Mouse (Mus musculus): ENCODE measurements around the gene Susd1. TPM values are rescaled to one million over a fixed set of nuclear protein-coding genes. Genes with fewer than 3 reads are reported as not detected.

The Susd1 gene
- polyA plus RNA-seq (2016; fragmentation: Nextera tagmentation; extraction: Ambion mirVana) = 1.3 and 1.4 TPM in 2 replicates

- H3K27me3 ChIP-seq = peaks cover 42% of the 10 kb centered on the region
- H3K9me3 ChIP-seq (replicated peaks) = no peaks in the 10 kb centered on the region
- H3K4me2 ChIP-seq (replicated peaks) = peak within 1 kb of the TSS; percentile 100
- peak; percentile 88 for ATAC-seq (ENCODE audit: low FRiP score)
- H3K4me3 ChIP-seq = peak within 1 kb of the TSS; percentile 74
- under 1% methylated on average over 71 of the region's 75 CpGs for WGBS
- no peak within 1 kb of the TSS for H3K27ac ChIP-seq
- no peaks in the 10 kb centered on the region for H3K36me3 ChIP-seq
- H3K4me1 ChIP-seq = 0 out of 2 replicates have a peak, but pooled peaks cover 4% of the 10 kb centered on the region
- peak within 1 kb of the TSS; percentile 68 for H3K9ac ChIP-seq
Measured at GRCm38 (mm10) chr4:59437990-59438854, at the start of gene Susd1. TSS of gene Susd1 (minus strand) at chr4:59438633.

DNA sequence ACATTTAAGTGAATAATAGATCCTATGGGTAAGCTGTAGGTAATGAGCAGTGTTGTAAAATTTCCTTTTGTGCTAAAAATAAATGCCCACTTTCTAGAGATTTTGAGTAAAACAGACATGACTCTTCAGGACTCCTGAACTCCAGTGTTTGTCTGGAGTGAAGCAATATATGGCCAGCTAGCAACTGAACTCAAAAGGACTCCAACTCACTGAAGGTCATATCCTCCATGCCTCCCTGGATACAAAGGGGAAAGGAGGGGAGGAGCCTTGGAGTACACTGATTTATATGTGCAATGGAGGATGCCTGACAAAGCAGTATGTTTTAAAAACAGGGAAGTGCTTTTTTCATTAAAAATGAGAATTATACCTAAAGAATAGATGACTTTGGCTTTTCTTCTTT, 32.9 kb upstream of the Susd1 start:
- no peak for ATAC-seq (ENCODE audit: low FRiP score)
- no peak overlapping the region for H3K4me2 ChIP-seq (replicated peaks)
- no peak overlapping the region for H3K27ac ChIP-seq
- H3K36me3 ChIP-seq = no peaks in the 10 kb centered on the region; the same call in 1 of the 2 replicates
- no peak overlapping the region for H3K4me3 ChIP-seq
- no peaks in the 10 kb centered on the region for H3K9me3 ChIP-seq (replicated peaks)
- H3K27me3 ChIP-seq = no peaks in the 10 kb centered on the region
- H3K4me1 ChIP-seq = no peaks in the 10 kb centered on the region
- no peak overlapping the region for H3K9ac ChIP-seq

GRCm38 (mm10) chr4:59465449-59465848, 27.0 kb upstream of the Susd1 start:
- H3K4me2 ChIP-seq (replicated peaks) = no peak overlapping the region
- H3K4me1 ChIP-seq = no peaks in the 10 kb centered on the region
- no peaks in the 10 kb centered on the region for H3K9me3 ChIP-seq (replicated peaks)
- 87% methylated on average over 2 of the region's 2 CpGs for WGBS
- H3K9ac ChIP-seq = no peak overlapping the region
- no peak overlapping the region for H3K4me3 ChIP-seq
- no peaks in the 10 kb centered on the region for H3K27me3 ChIP-seq
- no peaks in the 10 kb centered on the region for H3K36me3 ChIP-seq
- ATAC-seq (ENCODE audit: low FRiP score) = no peak
- no peak overlapping the region for H3K27ac ChIP-seq

DNA sequence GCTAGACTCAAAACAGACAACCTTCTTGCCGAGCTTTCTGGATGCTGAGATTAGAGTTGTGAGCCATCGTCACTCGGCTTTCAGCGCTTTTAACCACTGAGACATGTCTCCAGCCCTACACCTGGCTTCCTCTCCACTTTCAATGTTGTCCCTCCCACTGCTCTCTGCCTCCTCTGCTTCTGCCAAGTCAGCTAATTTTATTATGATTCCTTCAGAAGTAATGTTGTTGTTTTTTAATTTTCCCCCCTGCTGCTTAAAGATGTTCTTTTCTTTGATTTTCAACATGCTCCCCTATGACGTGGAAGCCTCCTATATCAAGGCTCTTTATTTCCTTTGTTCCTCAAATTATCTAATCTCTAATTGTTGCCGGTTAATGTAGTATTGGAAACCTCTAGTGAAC, 26.2 kb upstream of the Susd1 start:
- Histone ChIP-seq H3K9ac (no peak overlapping the region), H3K36me3 (no peaks in the 10 kb centered on the region), H3K27ac (no peak overlapping the region), H3K4me3 (no peak overlapping the region), H3K4me2 (replicated peaks) (no peak overlapping the region), H3K9me3 (replicated peaks) (no peaks in the 10 kb centered on the region), H3K27me3 (no peaks in the 10 kb centered on the region), H3K4me1 (no peaks in the 10 kb centered on the region)
- no peak for ATAC-seq (ENCODE audit: low FRiP score)
- WGBS = 87% methylated on average over 6 of the region's 6 CpGs

- no peaks in the 10 kb centered on the region for H3K9me3 ChIP-seq (replicated peaks)
- H3K9ac ChIP-seq = no peak overlapping the region
- H3K4me1 ChIP-seq = no peaks in the 10 kb centered on the region
- no peak overlapping the region for H3K4me3 ChIP-seq
- WGBS = 89% methylated on average over 6 of the region's 6 CpGs
- H3K27me3 ChIP-seq = no peaks in the 10 kb centered on the region
- H3K27ac ChIP-seq = no peak overlapping the region
- no peak overlapping the region for H3K4me2 ChIP-seq (replicated peaks)
- ATAC-seq (ENCODE audit: low FRiP score) = no peak
- no peaks in the 10 kb centered on the region for H3K36me3 ChIP-seq
Measured at GRCm38 (mm10) chr4:59462494-59462893, 24.1 kb upstream of the Susd1 start.

GRCm38 (mm10) chr4:59461116-59461727, 22.8 kb upstream of the Susd1 start:
- 85% methylated on average over 11 of the region's 11 CpGs for WGBS
- H3K27me3 ChIP-seq = no peaks in the 10 kb centered on the region

DNA sequence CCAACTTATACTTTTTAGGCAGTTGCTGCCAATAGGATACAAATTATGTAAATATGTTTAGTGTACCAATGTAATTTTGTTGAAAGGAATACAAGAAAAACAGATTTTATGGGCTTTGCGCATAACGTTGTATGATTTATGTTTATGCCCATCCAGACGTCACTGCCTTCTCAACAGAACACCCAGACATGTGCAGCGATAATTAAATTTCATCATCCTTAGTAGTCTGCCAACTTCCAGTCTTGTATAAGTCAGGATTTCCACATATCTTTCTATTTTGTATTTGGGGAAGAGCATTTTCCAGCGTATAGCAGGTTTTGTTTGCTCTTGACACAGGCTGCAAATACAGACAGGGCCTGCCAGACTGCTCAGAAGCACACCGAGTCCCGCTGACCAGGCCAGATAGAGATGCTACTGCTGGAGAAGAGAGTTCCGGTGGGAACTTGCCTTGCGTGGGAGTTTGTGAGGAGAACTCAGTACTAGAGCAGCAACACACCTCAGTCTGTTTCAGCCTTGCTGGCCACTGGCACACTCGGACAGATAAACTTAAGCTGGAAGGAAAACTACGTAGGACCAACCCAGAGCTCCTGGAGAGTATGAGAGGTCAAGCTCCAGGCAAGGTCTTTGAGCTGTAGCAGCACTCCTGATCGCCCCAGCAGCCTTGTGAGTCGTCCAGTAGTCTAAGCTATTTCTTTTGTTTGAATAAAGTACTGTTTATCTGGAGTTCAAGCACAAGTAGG, 21.0 kb upstream of the Susd1 start:
- H3K4me2 ChIP-seq (replicated peaks) = no peak overlapping the region
- H3K36me3 ChIP-seq = no peaks in the 10 kb centered on the region
- H3K9ac ChIP-seq = no peak overlapping the region
- H3K9me3 ChIP-seq (replicated peaks) = no peaks in the 10 kb centered on the region
- no peaks in the 10 kb centered on the region for H3K27me3 ChIP-seq
- no peak overlapping the region for H3K27ac ChIP-seq
- no peaks in the 10 kb centered on the region for H3K4me1 ChIP-seq
- 86% methylated on average over 13 of the region's 13 CpGs for WGBS
- ATAC-seq (ENCODE audit: low FRiP score) = no peak
- H3K4me3 ChIP-seq = no peak overlapping the region

More at GRCm38 (mm10) chr4:59461116-59461727, 22.8 kb upstream of the Susd1 start:
- Histone ChIP-seq H3K4me1 (no peaks in the 10 kb centered on the region), H3K4me3 (no peak overlapping the region), H3K4me2 (replicated peaks) (no peak overlapping the region), H3K27ac (no peak overlapping the region), H3K9ac (no peak overlapping the region), H3K9me3 (replicated peaks) (no peaks in the 10 kb centered on the region), H3K36me3 (no peaks in the 10 kb centered on the region)
- ATAC-seq (ENCODE audit: low FRiP score) = no peak

GRCm38 (mm10) chr4:59457941-59458340, 19.5 kb upstream of the Susd1 start:
- ATAC-seq (ENCODE audit: low FRiP score) = no peak
- Histone ChIP-seq H3K27ac (no peak overlapping the region), H3K27me3 (no peaks in the 10 kb centered on the region), H3K4me1 (no peaks in the 10 kb centered on the region), H3K4me2 (replicated peaks) (no peak overlapping the region), H3K9me3 (replicated peaks) (no peaks in the 10 kb centered on the region), H3K9ac (no peak overlapping the region), H3K4me3 (no peak overlapping the region), H3K36me3 (no peaks in the 10 kb centered on the region)
- WGBS = 47% methylated on average over 9 of the region's 9 CpGs

DNA sequence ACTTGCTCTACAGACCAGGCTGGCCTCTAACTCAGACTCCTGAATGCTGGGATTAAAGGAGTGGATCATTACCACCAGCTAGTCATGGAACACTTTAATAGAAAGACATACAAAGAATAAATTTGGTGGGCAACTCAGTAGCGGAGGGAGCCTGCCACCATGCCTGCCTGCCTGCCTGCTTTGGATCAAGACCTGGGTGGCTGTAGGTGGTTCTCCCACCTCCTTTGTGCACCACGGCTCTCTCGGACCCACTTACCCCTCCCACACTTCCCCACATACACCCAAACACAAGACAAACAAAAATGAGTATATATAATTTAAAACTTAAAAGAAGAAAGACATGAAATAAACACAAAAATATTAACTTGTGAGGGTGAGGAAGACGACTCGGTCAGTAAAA, 18.7 kb upstream of the Susd1 start:
- ATAC-seq (ENCODE audit: low FRiP score) = no peak
- no peak overlapping the region for H3K9ac ChIP-seq
- no peak overlapping the region for H3K27ac ChIP-seq
- H3K4me1 ChIP-seq = no peaks in the 10 kb centered on the region
- 92% methylated on average over 5 of the region's 5 CpGs for WGBS
- no peak overlapping the region for H3K4me2 ChIP-seq (replicated peaks)
- no peaks in the 10 kb centered on the region for H3K27me3 ChIP-seq
- H3K36me3 ChIP-seq = no peaks in the 10 kb centered on the region
- H3K9me3 ChIP-seq (replicated peaks) = no peaks in the 10 kb centered on the region
- H3K4me3 ChIP-seq = no peak overlapping the region

DNA sequence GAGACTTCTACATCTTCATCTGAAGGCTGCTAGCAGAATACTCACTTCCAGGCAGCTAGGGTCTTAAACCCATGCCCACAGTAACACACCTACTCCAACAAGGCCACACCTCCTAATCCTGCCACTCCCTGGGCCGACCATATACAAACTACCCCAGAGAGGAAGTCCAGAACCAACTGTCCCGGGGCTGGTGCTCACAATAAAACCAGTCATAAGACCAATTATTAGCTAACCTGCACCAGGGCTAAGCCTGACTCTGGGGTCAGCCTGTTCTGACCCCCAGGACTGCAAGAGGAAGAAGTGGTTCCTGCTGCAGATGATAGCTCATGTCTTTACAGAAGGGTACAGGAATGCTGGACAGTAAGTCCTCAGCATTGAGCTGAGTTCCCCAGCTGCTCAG, 17.0 kb upstream of the Susd1 start:
- no peaks in the 10 kb centered on the region for H3K4me1 ChIP-seq
- H3K4me3 ChIP-seq = no peak overlapping the region
- no peak overlapping the region for H3K27ac ChIP-seq
- WGBS = 81% methylated on average over 2 of the region's 2 CpGs
- ATAC-seq (ENCODE audit: low FRiP score) = no peak
- H3K9ac ChIP-seq = no peak overlapping the region
- no peak overlapping the region for H3K4me2 ChIP-seq (replicated peaks)
- no peaks in the 10 kb centered on the region for H3K27me3 ChIP-seq
- H3K9me3 ChIP-seq (replicated peaks) = no peaks in the 10 kb centered on the region
- H3K36me3 ChIP-seq = no peaks in the 10 kb centered on the region

- WGBS = 80% methylated on average over 3 of the region's 3 CpGs
- no peaks in the 10 kb centered on the region for H3K36me3 ChIP-seq
- H3K9ac ChIP-seq = no peak overlapping the region
- H3K4me3 ChIP-seq = no peak overlapping the region
- H3K9me3 ChIP-seq (replicated peaks) = no peaks in the 10 kb centered on the region
- H3K4me2 ChIP-seq (replicated peaks) = no peak overlapping the region
- no peaks in the 10 kb centered on the region for H3K4me1 ChIP-seq
- no peaks in the 10 kb centered on the region for H3K27me3 ChIP-seq
- no peak overlapping the region for H3K27ac ChIP-seq
- ATAC-seq (ENCODE audit: low FRiP score) = no peak
Measured at GRCm38 (mm10) chr4:59454046-59454445, 15.6 kb upstream of the Susd1 start.

- H3K27ac ChIP-seq = no peak overlapping the region
- no peak overlapping the region for H3K9ac ChIP-seq
- no peak for ATAC-seq (ENCODE audit: low FRiP score)
- 84% methylated on average over 8 of the region's 8 CpGs for WGBS
- H3K4me3 ChIP-seq = no peak overlapping the region
- H3K36me3 ChIP-seq = no peaks in the 10 kb centered on the region
- no peaks in the 10 kb centered on the region for H3K4me1 ChIP-seq
- H3K9me3 ChIP-seq (replicated peaks) = no peaks in the 10 kb centered on the region
- H3K27me3 ChIP-seq = no peaks in the 10 kb centered on the region
- no peak overlapping the region for H3K4me2 ChIP-seq (replicated peaks)
Measured at GRCm38 (mm10) chr4:59452503-59452933, 14.1 kb upstream of the Susd1 start.

Data from hindbrain, embryonic 12.5 days (tissue).